24 mouse cellular contexts compared by ENCODE assay signal in the genomic region with DNA sequence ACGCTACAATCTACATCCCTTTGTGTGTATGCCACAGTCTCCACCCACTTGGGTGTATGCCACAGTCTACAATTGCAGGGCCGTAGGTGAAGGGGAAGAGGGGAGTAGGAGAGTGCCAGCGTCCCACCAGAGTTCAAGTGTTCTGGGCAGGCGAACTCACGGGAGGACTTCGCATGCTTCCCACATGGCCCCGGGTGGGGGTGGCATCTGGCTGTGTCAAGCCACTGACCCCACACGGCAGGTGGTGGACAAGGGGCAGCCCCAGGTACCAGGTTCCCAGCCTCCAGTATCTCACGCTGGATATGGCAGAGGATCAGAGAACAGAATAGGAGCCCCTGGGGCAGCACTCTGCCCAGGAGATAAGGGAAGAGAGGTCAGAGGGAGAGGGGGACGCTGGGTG. TPM values are rescaled to one million over a fixed set of nuclear protein-coding genes. Genes with fewer than 3 reads are reported as not detected.
DNase-seq lines count a peak whose midpoint lies in the region; ATAC-seq and TF ChIP-seq lines count a peak whose summit lies in the region.
"Had no signal": no experiment of that assay in that cellular context is flagged by ENCODE, and none has a peak within 500 bp of the region (broad histone marks: within the 10 kb centered on the region; RNA-seq: fewer than 3 reads in every experiment).

No protein-coding gene starts in this region.

- WGBS in stomach, postnatal 0 days = 79% methylated on average over 10 of the region's 10 CpGs

- H3K4me3 ChIP-seq in stomach, postnatal 0 days (ENCODE audit: low read depth, low read length) = no peak overlapping the region
- H3K4me3 ChIP-seq: embryonic facial prominence, embryonic 10.5 days; embryonic facial prominence, embryonic 12.5 days; forebrain, embryonic 13.5 days; forebrain, embryonic 15.5 days had no signal

- no peak for TF ChIP-seq EP300 in stomach, postnatal 0 days (optimal IDR thresholded peaks at IDR 0.05)

- H3K4me2 ChIP-seq in stomach, postnatal 0 days (replicated peaks; ENCODE audit: low read depth) = no peak overlapping the region
- H3K4me2 ChIP-seq: embryonic facial prominence, embryonic 12.5 days; forebrain, embryonic 13.5 days; forebrain, embryonic 15.5 days had no signal

- H3K9me3 ChIP-seq in stomach, postnatal 0 days (ENCODE audit: control insufficient read depth, low read length) = no peaks in the 10 kb centered on the region
- H3K9me3 ChIP-seq: embryonic facial prominence, embryonic 10.5 days; embryonic facial prominence, embryonic 12.5 days; forebrain, embryonic 13.5 days; forebrain, embryonic 15.5 days had no signal

- TF ChIP-seq POLR2A in brain, embryonic 14.5 days (IDR thresholded peaks at IDR 0.05; ENCODE audit: borderline replicate concordance, extremely low read depth, insufficient read depth, insufficient read length, poor library complexity, severe bottlenecking) = no peak

- no peak overlapping the region for H3K27ac ChIP-seq in stomach, postnatal 0 days (replicated peaks)
- H3K27ac ChIP-seq: embryonic facial prominence, embryonic 10.5 days; embryonic facial prominence, embryonic 12.5 days; forebrain, embryonic 13.5 days; forebrain, embryonic 15.5 days had no signal

- no peak for ATAC-seq in stomach, postnatal 0 days (ENCODE audit: low FRiP score, low TSS enrichment)
- ATAC-seq: activated CD4-positive, CD25-positive, alpha-beta regulatory T cell, adult 4 months; CD4-positive, CD25-positive, alpha-beta regulatory T cell, adult 4 months; forebrain, embryonic 13.5 days; forebrain, embryonic 15.5 days; forebrain, postnatal 0 days; Patski had no signal

- peak; percentile 78 for DNase-seq in heart, adult 11 months
- no peak for DNase-seq in heart, adult 8-10 months (ENCODE audit: low spot score)
- peak; percentile 11 for DNase-seq in brain, embryonic 14.5 days (ENCODE audit: low read depth)
- peak; percentile 33 for DNase-seq in stomach, postnatal 0 days (ENCODE audit: low spot score)
- no peak for DNase-seq in layer of hippocampus, postnatal 25 days (ENCODE audit: extremely low spot score in 1 of 2, low spot score in 1 of 2)
- DNase-seq: adrenal gland, adult 8-10 months; adrenal gland, postnatal 14 days; adrenal gland, postnatal 36 days; B cell, adult 2 months; cerebellum, adult 11 months; cerebellum, adult 18-20 months; cerebellum, adult 8-10 months; cerebellum, postnatal 10 days; cerebellum, postnatal 25 days; forebrain, postnatal 0 days had no signal

- no peaks in the 10 kb centered on the region for H3K4me1 ChIP-seq in stomach, postnatal 0 days (replicated peaks; ENCODE audit: control insufficient read depth, insufficient read depth)
- H3K4me1 ChIP-seq: embryonic facial prominence, embryonic 10.5 days; embryonic facial prominence, embryonic 12.5 days; forebrain, embryonic 13.5 days; forebrain, embryonic 15.5 days had no signal

- no peak for TF ChIP-seq CTCF in brain, embryonic 14.5 days (IDR thresholded peaks at IDR 0.05; ENCODE audit: borderline replicate concordance, extremely low read depth, insufficient read depth, insufficient read length)
- TF ChIP-seq CTCF in stomach, postnatal 0 days (IDR thresholded peaks at IDR 0.05; ENCODE audit: low read depth) = no peak

- no peaks in the 10 kb centered on the region for H3K27me3 ChIP-seq in stomach, postnatal 0 days (ENCODE audit: control insufficient read depth, insufficient read depth, low read length)
- H3K27me3 ChIP-seq: CH12.LX; embryonic facial prominence, embryonic 12.5 days; forebrain, embryonic 13.5 days; forebrain, embryonic 15.5 days; Patski had no signal

- H3K9ac ChIP-seq in stomach, postnatal 0 days (ENCODE audit: low read length) = no peak overlapping the region
- H3K9ac ChIP-seq: embryonic facial prominence, embryonic 12.5 days; forebrain, embryonic 13.5 days; forebrain, embryonic 15.5 days; forebrain, postnatal 0 days had no signal

- no peaks in the 10 kb centered on the region for H3K36me3 ChIP-seq in stomach, postnatal 0 days (ENCODE audit: control insufficient read depth, insufficient read depth, low read length)
- H3K36me3 ChIP-seq: embryonic facial prominence, embryonic 10.5 days; embryonic facial prominence, embryonic 12.5 days; forebrain, embryonic 15.5 days; G1E had no signal

RNA-seq across cellular contexts. Expression of a gene that starts 14.2 kb away (rescaled TPM):
- total RNA-seq in heart, adult 8-10 months (2022) = 10 to 100 TPM; 28.9 to 33.1 (median 31.3) TPM
- polyA plus RNA-seq in brain, embryonic 14.5 days (2012; rRNA removed) = 61.6 and 79.0 TPM in 2 replicates
- 77.0 and 77.9 TPM in 2 replicates for polyA plus RNA-seq in stomach, postnatal 0 days (2015; fragmentation: Nextera tagmentation; extraction: Ambion mirVana)
- total RNA-seq in layer of hippocampus, postnatal 25 days (2021) = 10 to 100 TPM; 16.6 to 18.1 TPM

RNA-seq across cellular contexts. Expression of a gene that starts 46.4 kb away (rescaled TPM):
- 10 to 100 TPM; 11.1 to 16.8 (median 13.5) TPM for total RNA-seq in heart, adult 8-10 months (2022)
- polyA plus RNA-seq in brain, embryonic 14.5 days (2012; rRNA removed) = 4.2 and 6.3 TPM in 2 replicates
- polyA plus RNA-seq in stomach, postnatal 0 days (2015; fragmentation: Nextera tagmentation; extraction: Ambion mirVana) = 13.4 and 13.9 TPM in 2 replicates
- 1 to 10 TPM; 3.7 to 4.6 TPM for total RNA-seq in layer of hippocampus, postnatal 25 days (2021)

Comparison
In these comparisons a context has a peak if more than half of its experiments do, and no peak if none do; other contexts are left out.
1. DNase-seq: peak in heart, adult 11 months (single experiment), brain, embryonic 14.5 days (single experiment) and stomach, postnatal 0 days (single experiment); none in heart, adult 8-10 months (single experiment) and layer of hippocampus, postnatal 25 days (0 of 2).